Mouse (Mus musculus) retina, postnatal 1 day (tissue): ENCODE measurements around the gene Hist1h1a.
"Not testable (repeated sequence)": the region's sequence is repeated elsewhere in the genome, so short reads cannot be mapped to it uniquely, and the experiment has no call there.

Experiments
- DNase-seq: peaks from one replicate; pipeline ENCODE4 v3.0.0-alpha.2; 2012

The Hist1h1a gene

DNA sequence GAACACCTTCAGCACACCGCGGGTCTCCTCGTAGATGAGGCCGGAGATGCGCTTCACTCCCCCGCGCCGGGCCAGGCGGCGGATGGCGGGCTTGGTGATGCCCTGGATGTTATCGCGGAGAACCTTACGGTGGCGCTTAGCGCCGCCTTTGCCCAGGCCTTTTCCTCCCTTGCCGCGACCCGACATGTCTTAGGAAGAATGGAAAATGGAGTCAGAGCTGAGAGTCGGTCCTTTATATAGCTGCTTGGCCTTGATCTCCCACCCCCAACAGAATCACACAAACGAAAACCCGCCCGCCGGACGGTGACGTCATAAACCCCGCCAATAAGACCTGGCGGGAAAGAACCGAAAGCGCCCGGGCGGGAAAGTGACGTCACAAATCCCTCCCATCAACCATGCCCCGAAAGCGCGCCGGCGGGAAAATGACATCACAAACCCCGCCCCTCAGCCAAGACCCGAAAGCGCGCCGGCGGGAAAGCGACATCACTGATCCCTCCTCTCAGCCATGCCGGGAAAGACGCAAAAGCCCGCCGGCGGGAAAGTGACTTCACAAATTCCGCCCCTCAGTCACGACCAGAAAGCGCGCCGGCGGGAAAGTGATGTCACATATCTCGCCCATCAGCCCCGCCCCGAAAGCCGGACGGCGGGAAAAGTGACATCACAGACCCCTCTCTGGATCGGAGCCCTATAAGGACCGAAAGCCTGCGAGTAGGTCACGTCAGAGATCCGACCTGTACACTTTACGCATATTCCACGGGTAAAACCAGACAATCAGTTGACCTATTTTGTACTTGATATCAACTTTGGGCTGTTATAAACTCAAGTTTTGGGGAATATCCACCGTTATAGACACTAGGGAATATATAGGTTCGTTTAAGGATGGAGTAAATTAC lies 2.2 kb upstream of the Hist1h1a start, which contains the start of gene Hist1h4a:
Hist1h4a (minus strand) TSS at position 259 of the 893 bp plus-strand sequence.
- DNase-seq = peak; percentile 99

DNA sequence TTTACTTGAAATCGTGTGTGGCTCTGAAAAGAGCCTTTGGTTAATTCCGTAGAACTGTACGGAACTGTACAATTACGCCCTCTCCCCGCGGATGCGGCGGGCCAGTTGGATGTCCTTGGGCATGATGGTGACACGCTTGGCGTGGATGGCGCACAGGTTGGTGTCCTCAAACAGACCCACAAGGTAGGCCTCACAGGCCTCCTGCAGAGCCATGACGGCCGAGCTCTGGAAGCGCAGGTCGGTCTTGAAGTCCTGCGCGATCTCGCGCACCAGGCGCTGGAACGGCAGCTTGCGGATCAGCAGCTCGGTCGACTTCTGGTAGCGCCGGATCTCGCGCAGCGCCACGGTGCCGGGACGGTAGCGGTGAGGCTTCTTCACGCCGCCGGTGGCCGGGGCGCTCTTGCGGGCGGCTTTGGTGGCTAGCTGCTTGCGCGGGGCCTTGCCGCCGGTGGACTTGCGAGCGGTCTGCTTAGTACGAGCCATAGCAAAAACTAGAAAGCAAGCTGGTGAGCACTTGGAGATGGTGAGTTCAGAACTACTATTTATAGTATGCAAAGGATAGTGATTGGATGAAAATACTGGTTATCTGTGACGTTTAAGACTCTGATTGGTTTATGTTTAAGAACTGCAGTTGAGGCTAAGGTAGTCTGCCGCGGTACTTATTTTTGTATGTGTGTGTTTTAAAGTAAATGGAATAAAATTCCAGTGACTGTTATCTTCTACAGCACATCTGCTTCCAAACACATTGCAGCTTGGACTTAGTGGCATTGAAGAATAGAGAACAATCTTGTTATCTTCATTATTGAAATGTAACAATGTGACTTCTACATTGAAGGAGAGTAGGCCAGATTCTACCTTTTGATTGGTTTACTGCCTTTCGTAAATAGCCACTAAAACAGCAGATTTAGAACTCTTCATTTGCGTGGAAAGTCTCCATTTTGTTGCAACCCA lies 1.3 kb upstream of the Hist1h1a start, which contains the start of gene Hist1h3a:
Hist1h3a (minus strand) TSS at position 516 of the 951 bp plus-strand sequence.
- DNase-seq = peak; percentile 94

- DNase-seq = no peak
These were observed 252 bp upstream of the Hist1h1a start for GRCm38 (mm10) chr13:23763242-23763585.

GRCm38 (mm10) chr13:23764324-23765171 lies 1.1 kb downstream of the Hist1h1a start:
- no peak for DNase-seq

DNA sequence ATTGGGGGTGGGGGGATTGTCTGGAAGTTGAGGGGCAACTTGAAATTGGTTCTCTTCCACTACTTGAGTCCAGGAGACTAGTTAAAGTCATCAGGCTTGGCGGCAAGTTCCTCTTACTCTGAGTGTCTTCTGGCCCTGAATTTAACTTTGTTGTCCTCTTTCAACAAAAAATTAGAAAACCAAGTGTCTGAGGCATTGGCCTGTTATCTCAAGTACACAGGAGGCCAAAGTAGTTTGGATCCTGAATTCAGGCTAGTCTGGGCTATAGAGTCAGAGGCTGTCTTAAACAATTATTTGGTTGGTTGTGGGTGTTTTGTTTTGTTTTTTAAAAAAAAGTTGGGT lies 1.7 kb downstream of the Hist1h1a start:
- DNase-seq = no peak

GRCm38 (mm10) chr13:23766772-23767171 lies 3.3 kb downstream of the Hist1h1a start:
- DNase-seq = no peak

DNA sequence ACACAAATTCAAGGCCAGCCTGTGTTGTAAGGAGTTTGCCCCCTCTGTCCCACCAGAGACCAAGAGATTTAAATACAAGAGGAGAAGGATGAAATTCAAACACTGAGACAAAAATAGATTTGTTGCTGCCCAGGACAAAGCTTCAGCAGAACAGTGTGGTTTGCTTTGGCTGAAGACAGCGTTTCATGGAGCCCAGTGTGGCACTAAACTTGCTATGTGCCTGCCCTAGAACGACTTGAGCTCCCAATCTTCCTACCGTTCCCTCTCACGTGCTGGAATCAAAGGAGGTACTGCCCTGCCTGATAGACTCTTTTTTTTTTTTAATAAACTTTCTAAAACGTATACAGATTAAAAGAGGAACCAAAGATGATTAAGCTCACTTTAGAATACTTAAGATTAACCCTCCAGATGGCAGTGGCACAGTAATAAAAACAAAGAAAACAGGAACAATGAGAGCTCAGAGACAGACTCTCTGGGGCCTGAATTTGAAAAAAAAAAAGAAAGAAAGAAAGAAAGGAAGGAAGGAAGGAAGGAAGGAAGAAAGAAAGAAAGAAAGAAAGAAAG lies 5.5 kb downstream of the Hist1h1a start:
- DNase-seq = no peak

DNA sequence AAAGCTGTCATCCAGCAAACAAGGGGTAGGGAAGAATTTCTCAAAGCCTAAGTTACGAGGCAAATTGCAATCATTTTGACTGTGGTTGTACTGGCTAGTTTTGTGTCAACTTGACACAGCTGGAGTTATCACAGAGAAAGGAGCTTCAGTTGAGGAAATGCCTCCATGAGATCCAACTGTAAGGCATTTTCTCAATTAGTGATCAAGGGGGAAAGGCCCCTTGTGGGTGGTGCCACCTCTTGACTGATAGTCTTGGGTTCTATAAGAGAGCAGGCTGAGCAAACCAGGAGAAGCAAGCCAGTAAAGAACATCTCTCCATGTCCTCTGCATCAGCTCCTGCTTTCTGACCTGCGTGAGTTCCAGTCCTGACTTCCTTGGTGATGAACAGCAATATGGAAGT lies 6.1 kb downstream of the Hist1h1a start, which contains the start of gene Trim38:
Trim38 (plus strand) TSS at position 301 of the 400 bp plus-strand sequence.
- DNase-seq = not testable (repeated sequence)

DNA sequence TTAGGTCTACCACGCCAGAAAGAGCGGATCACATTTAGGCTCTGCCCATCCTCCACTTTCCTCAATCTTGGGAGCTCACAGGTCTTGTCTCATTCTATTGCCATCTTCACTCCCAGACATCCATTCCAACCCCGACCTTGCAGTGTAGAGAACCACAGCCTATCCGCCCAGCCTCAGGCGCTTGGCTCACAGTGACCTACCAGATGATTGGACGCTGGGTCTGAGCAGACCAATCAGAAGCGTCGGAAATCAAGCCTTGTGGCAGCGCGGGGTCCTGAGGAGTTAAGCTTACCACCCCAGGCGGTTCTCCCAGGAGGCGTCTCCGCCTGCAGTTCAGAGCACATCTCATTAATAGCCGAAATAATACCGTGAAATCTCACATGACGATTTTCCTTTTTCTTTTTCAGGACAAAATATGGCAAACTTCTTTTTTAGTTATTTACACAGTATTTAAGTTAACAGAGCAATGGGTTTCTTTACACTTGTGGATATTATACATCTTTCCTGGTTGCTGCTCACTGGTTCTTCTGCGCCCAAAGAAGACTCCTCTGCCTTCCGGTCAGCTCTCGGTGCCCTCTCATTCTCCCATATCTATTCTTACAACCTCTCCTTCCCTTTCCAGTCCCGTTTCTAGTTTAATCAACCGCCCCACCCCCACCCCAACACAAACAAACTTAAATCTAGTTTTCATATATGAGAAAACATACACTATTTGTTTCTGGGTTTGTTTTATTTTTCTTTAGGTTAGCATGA lies 9.3 kb downstream of the Hist1h1a start:
- DNase-seq = peak; percentile 86

- DNase-seq = no peak
These were observed 14.9 kb downstream of the Hist1h1a start for GRCm38 (mm10) chr13:23778339-23778738.

GRCm38 (mm10) chr13:23779025-23779424 lies 15.6 kb downstream of the Hist1h1a start:
- DNase-seq = no peak

- DNase-seq = peak; percentile 75
These were observed 29.1 kb downstream of the Hist1h1a start for GRCm38 (mm10) chr13:23792520-23792919.

GRCm38 (mm10) chr13:23799405-23799804 lies 35.9 kb downstream of the Hist1h1a start:
- DNase-seq = no peak

DNA sequence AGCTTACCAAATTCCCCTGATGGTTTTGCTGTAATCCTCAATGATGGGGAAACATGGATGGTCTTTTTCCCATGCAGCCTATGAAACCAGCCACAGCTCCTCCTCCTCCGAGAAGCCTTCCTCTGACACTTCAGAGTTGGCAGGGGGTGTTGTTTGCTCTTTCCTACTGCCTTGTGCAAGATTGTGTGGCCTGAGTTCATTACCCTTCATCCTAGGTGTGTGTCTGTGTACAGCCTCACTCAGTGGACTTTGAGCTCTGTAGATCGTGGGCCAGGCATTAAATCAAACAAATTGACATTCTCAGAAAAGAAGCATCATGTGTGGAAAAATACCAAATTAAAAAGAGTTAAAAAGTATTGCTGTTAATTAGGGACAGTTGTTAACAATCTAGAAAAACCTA lies 41.1 kb downstream of the Hist1h1a start:
- DNase-seq = no peak

GRCm38 (mm10) chr13:23806422-23807052 lies 43.1 kb downstream of the Hist1h1a start, which contains the start of gene Slc17a2:
TSS of gene Slc17a2 (plus strand) at chr13:23806993.
- DNase-seq = no peak
